Mouse (Mus musculus): ENCODE results near the gene Zdhhc7. TPM values are rescaled to one million over a fixed set of nuclear protein-coding genes. Genes with fewer than 3 reads are reported as not detected.

Gene Zdhhc7
- polyA plus RNA-seq, 1 experiment from 2014 or later, result 32.1 TPM

Other genes starting within 250 kb of the Zdhhc7 start
- gene Klhl36, start 239.2 kb downstream of the Zdhhc7 start, polyA plus RNA-seq (2015; fragmentation: Nextera tagmentation; extraction: Ambion mirVana), result 12.3 and 12.8 TPM in 2 replicates
- 127 and 133 TPM in 2 replicates for gene Usp10, start 191.1 kb downstream of the Zdhhc7 start, polyA plus RNA-seq (2015; fragmentation: Nextera tagmentation; extraction: Ambion mirVana)
- gene Gm20388, start 190.6 kb downstream of the Zdhhc7 start, polyA plus RNA-seq (2015; fragmentation: Nextera tagmentation; extraction: Ambion mirVana), result not detected in 2 replicates
- gene Crispld2, start 109.0 kb downstream of the Zdhhc7 start, polyA plus RNA-seq (2015; fragmentation: Nextera tagmentation; extraction: Ambion mirVana), result 33.5 and 34.5 TPM in 2 replicates
- gene 6430548M08Rik, start 12.7 kb upstream of the Zdhhc7 start, polyA plus RNA-seq (2015; fragmentation: Nextera tagmentation; extraction: Ambion mirVana), result 6.5 and 6.7 TPM in 2 replicates
- 0.80 and 0.94 TPM in 2 replicates for gene Fam92b, start 76.0 kb upstream of the Zdhhc7 start, polyA plus RNA-seq (2015; fragmentation: Nextera tagmentation; extraction: Ambion mirVana)
- gene Gse1, start 127.0 kb upstream of the Zdhhc7 start, polyA plus RNA-seq (2015; fragmentation: Nextera tagmentation; extraction: Ambion mirVana), result 9.6 and 10.8 TPM in 2 replicates

Data from stomach, embryonic 15.5 days (tissue).